In the genomic region with DNA sequence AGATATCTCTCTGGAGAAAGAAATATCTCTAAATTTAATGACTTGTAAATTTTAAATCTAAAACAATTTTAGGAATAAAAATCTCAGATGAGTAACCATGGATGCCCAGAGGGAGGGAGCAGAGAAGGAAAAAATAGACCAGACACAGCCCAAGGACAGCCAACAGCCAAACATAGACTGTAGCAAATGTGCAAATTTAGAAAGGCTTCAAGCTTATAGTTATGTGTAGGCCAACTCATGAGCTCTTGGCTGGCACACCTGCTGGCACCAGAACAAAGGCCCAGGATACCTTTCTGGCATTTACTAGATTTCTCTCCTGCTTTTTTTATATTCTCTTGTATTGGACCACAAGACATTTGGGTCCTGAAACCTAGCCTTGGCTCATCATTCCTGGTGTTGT, we compare ENCODE assay signal across 23 mouse cellular contexts.
DNase-seq lines count a peak whose midpoint lies in the region; TF ChIP-seq lines count a peak whose summit lies in the region.
"Had no signal": no experiment of that assay in that cellular context is flagged by ENCODE, and none has a peak within 500 bp of the region (broad histone marks: within the 10 kb centered on the region; RNA-seq: fewer than 3 reads in every experiment).

No protein-coding gene starts in this region.

- no peak overlapping the region for H3K4me3 ChIP-seq in left cerebral cortex, adult 2 months
- H3K4me3 ChIP-seq: embryonic facial prominence, embryonic 13.5 days; embryonic facial prominence, embryonic 15.5 days; erythroblast, embryonic 14.5 days; forebrain, embryonic 10.5 days; forebrain, embryonic 12.5 days had no signal

- DNase-seq in frontal cortex, adult 2 months (ENCODE audit: extremely low spot score in 1 of 2, low spot score in 1 of 2), result peak; percentile 26 to 35
- no peak for DNase-seq in frontal cortex, postnatal 14 days (ENCODE audit: low spot score in 2 of 2)
- peak; percentile 6 to 31 for DNase-seq in left cerebral cortex, postnatal 36 days (ENCODE audit: low spot score in 2 of 2)
- no peak for DNase-seq in left cerebral cortex, adult 2 months (ENCODE audit: extremely low spot score in 1 of 2, low spot score in 2 of 2)
- peak; percentile 30 to 53 for DNase-seq in right cerebral cortex, postnatal 10 days (ENCODE audit: low spot score in 2 of 2)
- no peak for DNase-seq in right cerebral cortex, adult 18-20 months
- DNase-seq in telencephalon, adult 2 months (ENCODE audit: low read depth, low spot score), result peak; percentile 45
- DNase-seq in adrenal gland, postnatal 10 days, result no peak
- DNase-seq: adrenal gland, adult 2 months; adrenal gland, postnatal 14 days; adrenal gland, postnatal 36 days; cerebellum, adult 11 months; cerebellum, adult 18-20 months; cerebellum, adult 8-10 months; cerebellum, adult 9-11 months; cerebellum, postnatal 14 days; cerebellum, postnatal 36 days; embryo, embryonic 11 days had no signal

- H3K27ac ChIP-seq in left cerebral cortex, adult 2 months, result no peak overlapping the region
- H3K27ac ChIP-seq: embryonic facial prominence, embryonic 13.5 days; embryonic facial prominence, embryonic 15.5 days; forebrain, embryonic 10.5 days; forebrain, embryonic 12.5 days had no signal

- intact Hi-C loops in left cerebral cortex, postnatal 36 days (cut with DNase I), result no loop called here
- intact Hi-C loops in left cerebral cortex, adult 2 months (cut with DNase I), result no loop called here

- no peak for TF ChIP-seq CTCF in left cerebral cortex, adult 2 months (IDR thresholded peaks at IDR 0.05)

Comparison
In these comparisons a context has a peak if more than half of its experiments do, and no peak if none do; other contexts are left out.
1. DNase-seq: peak in frontal cortex, adult 2 months (2 of 2), left cerebral cortex, postnatal 36 days (2 of 2), right cerebral cortex, postnatal 10 days (2 of 2) and telencephalon, adult 2 months (single experiment); none in frontal cortex, postnatal 14 days (0 of 2), left cerebral cortex, adult 2 months (0 of 2), right cerebral cortex, adult 18-20 months (single experiment) and adrenal gland, postnatal 10 days (single experiment).